8 mouse cellular contexts compared by ENCODE assay signal in the genomic region with DNA sequence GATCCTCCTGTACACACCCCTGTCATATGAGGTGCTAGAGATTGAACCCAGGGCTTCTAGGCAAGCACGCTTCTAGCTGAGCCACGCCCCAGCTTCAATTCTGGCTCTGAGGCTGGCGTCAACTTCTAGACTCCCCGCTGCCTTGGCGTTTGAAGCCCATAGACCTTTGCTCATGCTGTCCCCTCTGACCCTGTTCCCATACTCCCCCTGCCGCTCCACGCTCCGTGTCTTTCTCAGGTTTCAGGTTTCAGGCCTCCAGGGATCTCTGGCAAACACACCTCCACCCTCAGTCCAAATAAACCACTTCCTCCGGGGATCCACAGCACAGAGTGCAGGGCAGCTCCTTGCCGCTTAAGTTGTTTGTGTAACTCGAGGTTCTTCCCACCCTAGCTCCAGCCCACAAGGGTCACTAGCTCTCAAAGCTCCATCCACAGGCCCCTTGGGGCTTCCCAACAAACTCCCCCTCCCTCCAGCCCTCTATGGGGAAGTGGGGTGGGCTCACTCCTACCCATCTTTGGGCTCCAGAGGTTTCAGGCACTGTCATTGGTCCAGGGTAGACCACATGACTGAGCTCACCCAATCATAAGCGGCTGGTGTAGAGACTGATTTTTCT. TPM values are rescaled to one million over a fixed set of nuclear protein-coding genes. Genes with fewer than 3 reads are reported as not detected.
DNase-seq lines count a peak whose midpoint lies in the region; ATAC-seq lines count a peak whose summit lies in the region.

No protein-coding gene starts in this region.

- intact Hi-C loops in heart, postnatal 25 days (cut with DNase I) = no loop called here

- no peaks in the 10 kb centered on the region for H3K36me3 ChIP-seq in limb, embryonic 15.5 days
- H3K36me3 ChIP-seq in neural tube, embryonic 13.5 days = no peaks in the 10 kb centered on the region

- 8% methylated on average over 12 of the region's 12 CpGs for WGBS in limb, embryonic 15.5 days
- 15% methylated on average over 12 of the region's 12 CpGs for WGBS in neural tube, embryonic 13.5 days

- DNase-seq in lung, adult 18-20 months = peak; percentile 78 to 88
- DNase-seq in lung, postnatal 14 days = no peak
- peak; percentile 91 for DNase-seq in ZHBTc4 (ENCODE audit: low read depth, low spot score)
- DNase-seq in heart, postnatal 25 days (ENCODE audit: low spot score) = peak; percentile 54
- DNase-seq in layer of hippocampus, postnatal 10 days (ENCODE audit: low spot score in 2 of 2) = no peak
- no peak for DNase-seq in ovary, postnatal 10 days (ENCODE audit: low spot score)

- H3K9ac ChIP-seq in limb, embryonic 15.5 days = no peak overlapping the region
- no peak overlapping the region for H3K9ac ChIP-seq in neural tube, embryonic 13.5 days

- H3K27ac ChIP-seq in limb, embryonic 15.5 days = no peak overlapping the region
- H3K27ac ChIP-seq in neural tube, embryonic 13.5 days (replicated peaks) = no peak overlapping the region

- H3K9me3 ChIP-seq in limb, embryonic 15.5 days = no peaks in the 10 kb centered on the region
- no peaks in the 10 kb centered on the region for H3K9me3 ChIP-seq in neural tube, embryonic 13.5 days

- peaks cover 21% of the 10 kb centered on the region for H3K4me1 ChIP-seq in limb, embryonic 15.5 days
- H3K4me1 ChIP-seq in neural tube, embryonic 13.5 days (replicated peaks) = peaks cover 6% of the 10 kb centered on the region; the same call in 1 of the 2 replicates

- ATAC-seq in limb, embryonic 15.5 days (ENCODE audit: insufficient number of reproducible peaks, low FRiP score, low TSS enrichment, low read depth) = peak; percentile 59; the same call in 1 of the 2 replicates
- no peak; the same call in 1 of the 2 replicates for ATAC-seq in neural tube, embryonic 13.5 days (ENCODE audit: low read depth)

- H3K4me3 ChIP-seq in limb, embryonic 15.5 days = no peak overlapping the region
- no peak overlapping the region for H3K4me3 ChIP-seq in neural tube, embryonic 13.5 days

- no peaks in the 10 kb centered on the region for H3K27me3 ChIP-seq in limb, embryonic 15.5 days
- no peaks in the 10 kb centered on the region for H3K27me3 ChIP-seq in neural tube, embryonic 13.5 days

- peak overlapping the region; percentile 22; the same call in 1 of the 2 replicates for H3K4me2 ChIP-seq in limb, embryonic 15.5 days
- H3K4me2 ChIP-seq in neural tube, embryonic 13.5 days = peak overlapping the region; percentile 14; the same call in 1 of the 2 replicates

RNA-seq across cellular contexts. Expression of a gene that starts 20.0 kb away (rescaled TPM):
- 100 to 1,000 TPM; 249 to 269 TPM for total RNA-seq in heart, postnatal 25 days (2021)
- 117 and 133 TPM in 2 replicates for polyA plus RNA-seq in limb, embryonic 15.5 days (2015; fragmentation: Nextera tagmentation; extraction: Ambion mirVana)
- polyA plus RNA-seq in neural tube, embryonic 13.5 days (2015; fragmentation: Nextera tagmentation; extraction: Ambion mirVana) = 76.3 and 84.4 TPM in 2 replicates
- total RNA-seq in layer of hippocampus, postnatal 10 days (2021) = 10 to 100 TPM; 31.0 to 31.6 TPM

Comparison
In these comparisons a context has a peak if more than half of its experiments do, and no peak if none do; other contexts are left out.
1. DNase-seq: peak in lung, adult 18-20 months (2 of 2), ZHBTc4 (single experiment) and heart, postnatal 25 days (single experiment); none in lung, postnatal 14 days (single experiment), layer of hippocampus, postnatal 10 days (0 of 2) and ovary, postnatal 10 days (single experiment).
2. RNA of a gene that starts 20.0 kb away (total RNA-seq): 249 to 269 TPM in heart, postnatal 25 days; 31.0 to 31.6 TPM in layer of hippocampus, postnatal 10 days; every median in the first group is over 4 times any median in the second.